Mouse (Mus musculus) MEL (cell line): ENCODE measurements at regions not wholly inside any gene's neighbourhood (a gene's known extent, or its start where the extent isn't known, plus 50 kb on each side); places are given as distances from the start of the nearest gene placed in this dataset.

Source experiments
- DNase-seq: peaks from one replicate; pipeline ENCODE4 v3.0.0; 2011; ENCODE audit warnings: low read depth, low spot score
- H3K27ac ChIP-seq: 2 replicates; pipeline ENCODE4 v1.5.1; 2012; ENCODE audit warnings: low read depth, mild to moderate bottlenecking, control low read depth, low read length, moderate library complexity; ENCODE audit not compliant: control insufficient read depth
- H3K27me3 ChIP-seq, 2 experiments: fragments of 150-350 bp in 1 of 2; sonication (generic) in 1 of 2; 2 replicates each; pipeline ENCODE4 v1.6.1; 2012; ENCODE audit warnings: low read length in 2 of 2, mild to moderate bottlenecking in 2 of 2, improper control_type of control experiment in 1 of 2, moderate library complexity in 1 of 2; ENCODE audit not compliant: insufficient read depth in 2 of 2, control insufficient read depth in 1 of 2
- H3K36me3 ChIP-seq, 2 experiments: 2 replicates each; pipeline ENCODE4 v1.6.1; 2012 to 2014; ENCODE audit warnings: low read length in 2 of 2, improper control_type of control experiment in 1 of 2, inconsistent platforms in 1 of 2, mild to moderate bottlenecking in 1 of 2; ENCODE audit not compliant: insufficient read depth in 2 of 2, control insufficient read depth in 1 of 2
- H3K4me1 ChIP-seq, 2 experiments: fragments of 150-350 bp in 1 of 2; sonication (generic) in 1 of 2; 2 replicates each; pipeline ENCODE4 v1.6.1; 2012; ENCODE audit warnings: low read length in 2 of 2, improper control_type of control experiment in 1 of 2, mild to moderate bottlenecking in 1 of 2; ENCODE audit not compliant: insufficient read depth in 2 of 2, control insufficient read depth in 1 of 2
- H3K4me3 ChIP-seq, 2 experiments: fragments of 150-350 bp in 1 of 2; sonication (generic) in 1 of 2; 2 replicates each; pipeline ENCODE4 v1.5.1; 2012; ENCODE audit warnings: low read depth in 2 of 2, low read length in 2 of 2, mild to moderate bottlenecking in 2 of 2, moderate library complexity in 2 of 2, control low read depth in 1 of 2, improper control_type of control experiment in 1 of 2; ENCODE audit not compliant: control insufficient read depth in 1 of 2, insufficient read depth in 1 of 2
- H3K79me2 ChIP-seq: 2 replicates; pipeline ENCODE4 v1.6.1; 2012; ENCODE audit warnings: mild to moderate bottlenecking, low read length, moderate library complexity; ENCODE audit not compliant: control insufficient read depth, poor library complexity, insufficient read depth
- H3K9ac ChIP-seq: 2 replicates; pipeline ENCODE4 v1.6.1; 2012; ENCODE audit warnings: low read depth, mild to moderate bottlenecking, control low read depth, low read length, moderate library complexity; ENCODE audit not compliant: control insufficient read depth, poor library complexity, severe bottlenecking
- H3K9me3 ChIP-seq: fragments of 150-350 bp; sonication (generic); replicated peaks from 2 replicates; pipeline ENCODE4 v1.6.1; 2012; ENCODE audit warnings: mild to moderate bottlenecking, low read length, improper control_type of control experiment, moderate library complexity; ENCODE audit not compliant: insufficient read depth
- BHLHE40 ChIP-seq: IDR thresholded peaks from 2 replicates; pipeline ENCODE4 v1.6.1; 2012; ENCODE audit warnings: low read depth, mild to moderate bottlenecking, inconsistent platforms, low read length, improper control_type of control experiment, borderline replicate concordance
- CHD1 ChIP-seq: IDR thresholded peaks from 2 replicates; pipeline ENCODE4 v1.6.1; 2012; ENCODE audit warnings: low read depth, mild to moderate bottlenecking, inconsistent platforms, low read length, improper control_type of control experiment
- CHD2 ChIP-seq: IDR thresholded peaks from 2 replicates; pipeline ENCODE4 v1.6.1; 2011; ENCODE audit warnings: low read length, improper control_type of control experiment
- ELF1 ChIP-seq: IDR thresholded peaks from 2 replicates; pipeline ENCODE4 v1.6.1; 2014; ENCODE audit warnings: low read depth, mild to moderate bottlenecking, inconsistent platforms, low read length, improper control_type of control experiment, moderate library complexity
- EP300 ChIP-seq, 2 experiments: IDR thresholded peaks; 2 replicates each; pipeline ENCODE4 v1.6.1; 2011; ENCODE audit warnings: improper control_type of control experiment in 2 of 2, low read length in 2 of 2, low read depth in 1 of 2, mild to moderate bottlenecking in 1 of 2
- ETS1 ChIP-seq: IDR thresholded peaks from 2 replicates; pipeline ENCODE4 v1.6.1; 2012; ENCODE audit warnings: low read depth, mild to moderate bottlenecking, inconsistent platforms, low read length, improper control_type of control experiment, moderate library complexity
- GABPA ChIP-seq: IDR thresholded peaks from 2 replicates; pipeline ENCODE4 v1.6.1; 2012; ENCODE audit warnings: low read depth, mild to moderate bottlenecking, inconsistent platforms, low read length, improper control_type of control experiment, moderate library complexity
- GATA1 ChIP-seq: IDR thresholded peaks from 2 replicates; pipeline ENCODE4 v1.6.1; 2011; ENCODE audit warnings: low read depth, low read length, improper control_type of control experiment
- HCFC1 ChIP-seq: IDR thresholded peaks from 2 replicates; pipeline ENCODE4 v1.6.1; 2012; ENCODE audit warnings: low read depth, mild to moderate bottlenecking, inconsistent platforms, low read length, improper control_type of control experiment, moderate library complexity
- JUND ChIP-seq: IDR thresholded peaks from 2 replicates; pipeline ENCODE4 v1.6.1; 2011; ENCODE audit warnings: low read depth, mild to moderate bottlenecking, improper control_type of control experiment, low read length
- MAFK ChIP-seq: IDR thresholded peaks from 2 replicates; pipeline ENCODE4 v1.6.1; 2011; ENCODE audit warnings: low read depth, mild to moderate bottlenecking, low read length, improper control_type of control experiment, borderline replicate concordance
- MAX ChIP-seq: IDR thresholded peaks from 2 replicates; pipeline ENCODE4 v1.6.1; 2011; ENCODE audit warnings: low read length, improper control_type of control experiment
- MAZ ChIP-seq: IDR thresholded peaks from 2 replicates; pipeline ENCODE4 v1.6.1; 2012; ENCODE audit warnings: low read depth, mild to moderate bottlenecking, inconsistent platforms, low read length, improper control_type of control experiment
- MXI1 ChIP-seq: IDR thresholded peaks from 2 replicates; pipeline ENCODE4 v1.6.1; 2011; ENCODE audit warnings: mild to moderate bottlenecking, low read depth, low read length, improper control_type of control experiment
- MYC ChIP-seq: IDR thresholded peaks from 2 replicates; pipeline ENCODE4 v1.6.1; 2011; ENCODE audit warnings: low read depth, mild to moderate bottlenecking, low read length, improper control_type of control experiment, moderate library complexity
- NELFE ChIP-seq: IDR thresholded peaks from 2 replicates; pipeline ENCODE4 v1.6.1; 2011; ENCODE audit warnings: low read depth, low read length, improper control_type of control experiment
- NRF1 ChIP-seq: IDR thresholded peaks from 2 replicates; pipeline ENCODE4 v1.6.1; 2014; ENCODE audit warnings: low read depth, mild to moderate bottlenecking, inconsistent platforms, low read length, improper control_type of control experiment, moderate library complexity; ENCODE audit not compliant: poor library complexity, insufficient read depth, severe bottlenecking
- POLR2A ChIP-seq, 2 experiments: IDR thresholded peaks; 2 replicates each; pipeline ENCODE4 v1.6.1; 2011 to 2012; ENCODE audit warnings: low read length in 2 of 2, mild to moderate bottlenecking in 2 of 2, control low read depth in 1 of 2, improper control_type of control experiment in 1 of 2, low read depth in 1 of 2, moderate library complexity in 1 of 2; ENCODE audit not compliant: control insufficient read depth in 1 of 2, insufficient read depth in 1 of 2, poor library complexity in 1 of 2
- POLR2AphosphoS5 ChIP-seq: IDR thresholded peaks from 2 replicates; pipeline ENCODE4 v1.6.1; 2012; ENCODE audit warnings: low read depth, borderline replicate concordance, mild to moderate bottlenecking, inconsistent platforms, low read length, moderate library complexity, mixed read lengths
- RAD21 ChIP-seq: IDR thresholded peaks from 2 replicates; pipeline ENCODE4 v1.6.1; 2011; ENCODE audit warnings: mild to moderate bottlenecking, low read depth, low read length, improper control_type of control experiment
- RCOR1 ChIP-seq: IDR thresholded peaks from 2 replicates; pipeline ENCODE4 v1.6.1; 2012; ENCODE audit warnings: low read depth, mild to moderate bottlenecking, inconsistent platforms, low read length, improper control_type of control experiment
- SIN3A ChIP-seq: IDR thresholded peaks from 2 replicates; pipeline ENCODE4 v1.6.1; 2012; ENCODE audit warnings: low read length, improper control_type of control experiment, inconsistent platforms
- SMC3 ChIP-seq: IDR thresholded peaks from 2 replicates; pipeline ENCODE4 v1.6.1; 2011; ENCODE audit warnings: low read depth, low read length, improper control_type of control experiment
- TBP ChIP-seq: IDR thresholded peaks from 2 replicates; pipeline ENCODE4 v1.8.0; 2011; ENCODE audit warnings: low read depth, low read length, improper control_type of control experiment
- TCF12 ChIP-seq: IDR thresholded peaks from 2 replicates; pipeline ENCODE4 v1.6.1; 2014; ENCODE audit warnings: low read depth, mild to moderate bottlenecking, inconsistent platforms, low read length, improper control_type of control experiment, moderate library complexity
- ZC3H11A ChIP-seq: IDR thresholded peaks from 2 replicates; pipeline ENCODE4 v1.6.1; 2012; ENCODE audit warnings: low read depth, mild to moderate bottlenecking, inconsistent platforms, low read length, improper control_type of control experiment
- ZKSCAN1 ChIP-seq: IDR thresholded peaks from 2 replicates; pipeline ENCODE4 v1.6.1; 2012; ENCODE audit warnings: low read depth, mild to moderate bottlenecking, inconsistent platforms, low read length, improper control_type of control experiment, moderate library complexity

DNA sequence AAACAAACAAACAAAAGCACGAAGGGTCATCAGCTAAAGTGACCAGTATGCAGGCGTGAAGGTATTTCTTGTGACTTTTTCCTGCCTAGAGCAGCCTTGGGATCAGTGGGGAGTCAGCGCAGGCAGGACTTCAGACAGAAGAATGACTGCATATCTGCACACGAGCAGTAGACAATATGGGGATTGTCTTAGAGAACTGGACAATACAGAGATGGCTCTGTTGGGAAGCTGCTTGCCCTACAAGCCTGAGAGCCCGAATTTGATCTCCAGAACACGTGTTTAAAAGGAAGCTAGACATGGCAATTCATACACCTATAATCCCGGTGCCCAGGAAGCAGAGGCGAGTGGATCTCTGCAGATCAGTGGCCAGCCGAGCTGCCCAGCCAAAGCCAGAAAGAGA lies 382.5 kb downstream of the Wdr11 start:
- H3K9me3 ChIP-seq, result no peaks in the 10 kb centered on the region
- no peak overlapping the region for H3K9ac ChIP-seq
- no peaks in the 10 kb centered on the region for H3K27me3 ChIP-seq
- no peaks in the 10 kb centered on the region for H3K36me3 ChIP-seq
- TF ChIP-seq POLR2A (IDR thresholded peaks at IDR 0.05; ENCODE audit: control insufficient read depth in 1 of 2, insufficient read depth in 1 of 2, low read depth in 1 of 2, low read length in 2 of 2, poor library complexity in 1 of 2) (no peak), ELF1 (no peak), GABPA (no peak), MYC (no peak), GATA1 (no peak), SIN3A (no peak), CHD2 (no peak), SMC3 (no peak), RCOR1 (no peak), HCFC1 (no peak), NELFE (no peak), BHLHE40 (no peak), EP300 (IDR thresholded peaks at IDR 0.05; ENCODE audit: low read depth in 1 of 2, low read length in 2 of 2) (no peak), TCF12 (no peak)
- H3K79me2 ChIP-seq, result no peaks in the 10 kb centered on the region
- no peak overlapping the region for H3K4me3 ChIP-seq
- H3K4me1 ChIP-seq, result no peaks in the 10 kb centered on the region
- DNase-seq, result no peak
- H3K27ac ChIP-seq, result no peak overlapping the region

GRCm38 (mm10) chr7:129974837-129975236 lies 383.2 kb downstream of the Wdr11 start:
- H3K79me2 ChIP-seq, result no peaks in the 10 kb centered on the region
- no peak overlapping the region for H3K4me3 ChIP-seq
- H3K9ac ChIP-seq, result no peak overlapping the region
- TF ChIP-seq NRF1 (no peak), CHD2 (no peak), CHD1 (no peak), MAZ (no peak), TBP (no peak), RAD21 (no peak), MAFK (no peak), MAX (no peak), ZKSCAN1 (no peak), ETS1 (no peak), SMC3 (no peak), MXI1 (no peak), POLR2AphosphoS5 (no peak), GABPA (no peak), MYC (no peak), JUND (no peak), NELFE (no peak), POLR2A (IDR thresholded peaks at IDR 0.05; ENCODE audit: control insufficient read depth in 1 of 2, insufficient read depth in 1 of 2, low read depth in 1 of 2, low read length in 2 of 2, poor library complexity in 1 of 2) (no peak), ZC3H11A (no peak)
- DNase-seq, result no peak
- H3K4me1 ChIP-seq, result no peaks in the 10 kb centered on the region
- H3K36me3 ChIP-seq, result no peaks in the 10 kb centered on the region
- H3K9me3 ChIP-seq, result no peaks in the 10 kb centered on the region
- H3K27ac ChIP-seq, result no peak overlapping the region
- no peaks in the 10 kb centered on the region for H3K27me3 ChIP-seq
